Mouse (Mus musculus): ENCODE results near the gene Hgd.

Gene Hgd

DNA sequence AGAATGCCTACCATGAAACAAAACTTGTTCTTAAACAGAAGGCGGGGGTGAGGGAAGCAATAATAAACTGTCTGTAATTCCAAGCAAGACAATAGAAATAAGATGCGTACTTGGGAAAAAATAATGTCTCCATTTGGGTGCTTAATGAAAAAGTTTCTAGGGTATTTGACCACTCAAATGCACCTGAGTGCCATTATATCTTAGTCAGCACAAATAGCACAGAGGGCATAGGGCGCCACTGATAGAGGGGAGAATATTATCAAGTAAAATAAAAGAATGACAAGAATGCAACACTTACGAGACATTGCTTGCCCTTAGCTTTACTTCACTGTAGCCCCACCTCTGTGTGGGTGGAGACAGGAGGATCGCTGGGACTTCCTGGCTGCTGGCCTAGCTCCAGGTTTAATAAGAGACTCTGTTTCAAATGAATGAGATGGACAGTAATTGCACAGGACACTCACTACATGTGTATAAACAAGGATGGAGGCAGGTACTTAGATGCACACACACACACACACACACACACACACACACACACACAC lies 85.5 kb downstream of the Hgd start:
- DNase-seq (ENCODE audit: low spot score in 2 of 2): no peak

DNA sequence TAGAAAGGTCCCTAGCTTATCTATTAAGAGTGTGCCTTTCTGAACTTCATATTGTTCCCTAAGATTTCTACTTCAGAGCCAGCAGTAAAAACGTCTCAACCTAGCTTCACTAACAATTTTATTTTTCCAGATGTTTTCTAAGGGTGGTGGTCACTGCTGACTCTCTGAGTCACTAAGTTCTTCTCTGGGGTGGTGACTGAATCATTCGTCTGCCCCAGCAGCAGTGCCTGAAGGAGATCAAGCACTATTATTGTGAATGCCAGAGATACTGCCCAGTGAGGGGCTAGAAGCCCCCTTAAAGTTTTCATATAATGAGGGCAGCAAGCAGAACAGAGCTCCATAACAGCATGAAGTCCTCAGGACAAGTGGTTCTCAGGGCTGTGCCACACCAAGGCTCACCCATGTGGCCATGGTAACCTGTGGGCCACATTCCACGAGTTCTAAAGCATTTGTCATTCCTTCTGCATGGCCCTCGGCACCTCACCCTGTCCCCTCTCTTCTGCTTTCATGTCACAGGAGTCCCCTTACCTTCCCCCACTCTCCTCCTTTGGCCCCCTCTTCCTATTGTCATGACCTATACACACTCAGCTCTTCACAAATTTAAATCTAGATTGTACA lies 90.8 kb downstream of the Hgd start:
- DNase-seq (ENCODE audit: low spot score in 2 of 2): no peak

DNA sequence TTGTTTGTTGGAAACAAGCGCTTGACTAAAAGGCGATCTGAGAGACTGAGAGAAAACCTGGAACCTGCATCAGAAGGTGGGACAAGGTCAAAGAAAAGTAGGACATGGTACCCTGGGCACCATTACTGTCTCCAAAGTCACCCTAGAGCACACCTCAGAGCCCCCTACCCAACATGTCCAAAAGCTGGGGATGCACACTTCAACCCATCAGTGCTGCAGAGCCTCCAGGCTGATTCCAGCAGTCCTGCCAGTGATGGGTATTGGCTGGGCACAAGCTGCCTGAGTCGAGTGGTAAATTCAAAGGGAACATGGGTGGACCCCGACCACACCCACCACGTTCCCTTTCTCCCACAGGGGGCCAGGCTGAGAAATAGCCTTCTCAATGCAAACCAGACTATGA lies 95.4 kb downstream of the Hgd start:
- DNase-seq (ENCODE audit: low spot score in 2 of 2): no peak

DNA sequence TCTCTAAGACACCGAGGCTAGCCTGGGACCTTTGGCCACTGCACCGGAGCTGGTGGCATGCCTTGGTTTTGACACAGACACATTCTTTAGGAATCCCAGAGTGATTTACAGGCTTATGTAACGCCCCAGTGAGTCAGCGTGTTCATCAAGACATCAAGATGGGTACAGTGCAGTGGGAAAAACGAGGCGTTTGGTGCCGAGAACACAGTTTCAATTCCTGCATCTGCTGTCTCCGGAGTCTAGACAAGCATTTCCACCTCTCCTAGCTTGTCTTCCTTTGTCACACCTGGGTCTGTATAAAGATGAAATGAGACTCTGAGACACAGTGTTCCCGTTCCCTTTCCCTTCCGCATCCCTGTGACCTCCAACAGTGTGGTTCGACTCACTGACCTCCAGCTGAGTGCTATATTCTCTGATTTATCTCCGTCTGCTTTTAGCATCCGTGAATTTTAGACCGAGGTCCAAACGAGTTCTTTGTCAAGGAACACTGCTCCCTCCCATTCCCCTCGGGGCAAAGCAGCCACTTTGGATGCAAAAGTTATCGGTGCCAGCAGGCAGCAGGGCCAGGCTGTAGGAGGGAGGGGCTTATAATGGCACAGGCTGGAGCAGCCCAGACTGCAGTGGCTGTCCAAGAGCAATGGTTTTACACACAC lies 96.2 kb downstream of the Hgd start:
- DNase-seq (ENCODE audit: low spot score in 2 of 2): no peak

- DNase-seq (ENCODE audit: low spot score in 2 of 2): no peak
Measured at GRCm38 (mm10) chr16:37676677-37677072, 96.7 kb downstream of the Hgd start.

DNA sequence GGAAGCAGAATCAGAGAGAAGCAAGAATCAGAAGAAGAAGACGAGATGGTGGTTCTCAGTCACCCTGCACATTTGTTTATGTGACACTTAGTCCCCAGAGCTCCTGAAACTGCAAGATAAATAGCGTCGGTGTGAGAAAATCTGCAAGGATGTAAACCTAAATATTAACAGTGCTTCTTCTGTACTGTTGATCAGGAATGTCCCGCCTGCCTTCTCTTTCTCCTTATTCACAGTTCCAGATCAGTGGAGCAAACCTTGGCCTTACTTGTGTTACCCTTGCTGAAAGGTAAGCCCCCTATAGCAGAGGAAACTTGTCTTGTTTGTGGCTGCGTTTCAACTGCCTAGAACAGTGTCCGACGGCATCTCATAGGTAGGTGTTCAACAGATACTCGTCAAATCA lies 97.6 kb downstream of the Hgd start:
- no peak for DNase-seq (ENCODE audit: low spot score in 2 of 2)

GRCm38 (mm10) chr16:37680216-37680615 lies 100.3 kb downstream of the Hgd start:
- DNase-seq (ENCODE audit: low spot score in 2 of 2): no peak

DNA sequence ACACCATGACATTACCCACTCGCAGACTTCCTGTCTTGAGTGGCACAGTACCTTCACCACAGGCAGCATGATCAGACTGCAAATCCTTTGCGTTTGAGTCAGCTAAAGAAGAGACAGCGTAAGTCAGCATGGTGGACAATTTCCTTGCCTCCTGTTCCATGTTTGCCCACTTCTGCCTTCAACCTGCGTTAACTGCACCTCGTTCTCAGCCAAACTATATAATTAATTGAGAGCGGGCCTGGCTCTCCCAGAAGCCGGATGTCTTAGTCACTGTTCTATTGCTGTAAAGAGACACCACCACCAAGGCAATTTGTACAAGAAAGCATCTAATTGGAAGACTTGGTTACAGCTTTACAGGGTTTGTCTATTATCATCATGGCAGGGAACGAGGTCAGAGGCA lies 100.9 kb downstream of the Hgd start:
- no peak for DNase-seq (ENCODE audit: low spot score in 2 of 2)

Measured in frontal cortex, postnatal 10 days (tissue).